Comparison of ENCODE assay signal across 7 mouse cellular contexts in genomic region chr1:180904815-180905080, GRCm38 (mm10). TPM values are rescaled to one million over a fixed set of nuclear protein-coding genes. Genes with fewer than 3 reads are reported as not detected.
DNase-seq lines count a peak whose midpoint lies in the region; ATAC-seq lines count a peak whose summit lies in the region.

No protein-coding gene starts in this region.

- peak overlapping the region; percentile 87 for H3K4me2 ChIP-seq in neural tube, embryonic 11.5 days (ENCODE audit: low read depth)
- peak overlapping the region; percentile 87 for H3K4me2 ChIP-seq in forebrain, embryonic 11.5 days (ENCODE audit: low read depth, low read length, severe bottlenecking)
- peak overlapping the region; percentile 86 for H3K4me2 ChIP-seq in liver, embryonic 11.5 days
- peak overlapping the region; percentile 66 for H3K4me2 ChIP-seq in stomach, embryonic 15.5 days

- H3K9ac ChIP-seq in neural tube, embryonic 11.5 days (ENCODE audit: low read length) = peak overlapping the region; percentile 91
- H3K9ac ChIP-seq in forebrain, embryonic 11.5 days (ENCODE audit: low read length) = peak overlapping the region; percentile 93
- H3K9ac ChIP-seq in liver, embryonic 11.5 days (ENCODE audit: low read depth, low read length) = peak overlapping the region; percentile 92
- H3K9ac ChIP-seq in stomach, embryonic 15.5 days = peak overlapping the region; percentile 64

- peak overlapping the region; percentile 90 for H3K4me3 ChIP-seq in neural tube, embryonic 11.5 days (ENCODE audit: low read depth, low read length)
- peak overlapping the region; percentile 86 for H3K4me3 ChIP-seq in forebrain, embryonic 11.5 days (ENCODE audit: low read depth, low read length)
- H3K4me3 ChIP-seq in liver, embryonic 11.5 days (ENCODE audit: low read depth, low read length) = peak overlapping the region; percentile 95
- peak overlapping the region; percentile 68 for H3K4me3 ChIP-seq in stomach, embryonic 15.5 days (replicated peaks)

- no peak for ATAC-seq in neural tube, embryonic 11.5 days (ENCODE audit: insufficient read depth, low FRiP score, low TSS enrichment)
- ATAC-seq in forebrain, embryonic 11.5 days (replicated peaks; ENCODE audit: low FRiP score) = no peak; the same call in 1 of the 2 replicates
- ATAC-seq in liver, embryonic 11.5 days (replicated peaks; ENCODE audit: low FRiP score) = no peak
- no peak for ATAC-seq in stomach, embryonic 15.5 days (ENCODE audit: insufficient read depth, low FRiP score, low read depth)

- 5% methylated on average over 5 of the region's 5 CpGs for WGBS in neural tube, embryonic 11.5 days
- WGBS in forebrain, embryonic 11.5 days = 7% methylated on average over 5 of the region's 5 CpGs
- 3% methylated on average over 5 of the region's 5 CpGs for WGBS in liver, embryonic 11.5 days
- 3% methylated on average over 5 of the region's 5 CpGs for WGBS in stomach, embryonic 15.5 days

- H3K27me3 ChIP-seq in neural tube, embryonic 11.5 days (ENCODE audit: control insufficient read depth, insufficient read depth, low read length) = no peaks in the 10 kb centered on the region
- H3K27me3 ChIP-seq in forebrain, embryonic 11.5 days (ENCODE audit: control insufficient read depth, insufficient read depth, low read length) = no peaks in the 10 kb centered on the region
- H3K27me3 ChIP-seq in liver, embryonic 11.5 days (replicated peaks; ENCODE audit: control insufficient read depth, insufficient read depth, low read length) = no peaks in the 10 kb centered on the region
- no peaks in the 10 kb centered on the region for H3K27me3 ChIP-seq in stomach, embryonic 15.5 days (replicated peaks)

- H3K9me3 ChIP-seq in neural tube, embryonic 11.5 days (ENCODE audit: control insufficient read depth, low read length) = no peaks in the 10 kb centered on the region
- H3K9me3 ChIP-seq in forebrain, embryonic 11.5 days (ENCODE audit: control insufficient read depth, low read length) = no peaks in the 10 kb centered on the region
- H3K9me3 ChIP-seq in liver, embryonic 11.5 days (ENCODE audit: control insufficient read depth, low read length) = no peaks in the 10 kb centered on the region
- H3K9me3 ChIP-seq in stomach, embryonic 15.5 days = no peaks in the 10 kb centered on the region

- H3K27ac ChIP-seq in neural tube, embryonic 11.5 days (ENCODE audit: low read depth, low read length) = 0 out of 2 replicates have a peak overlapping the region, but pooled peaks have one; percentile 6
- no peak overlapping the region for H3K27ac ChIP-seq in forebrain, embryonic 11.5 days (ENCODE audit: low read depth, low read length)
- H3K27ac ChIP-seq in liver, embryonic 11.5 days (ENCODE audit: low read depth, low read length) = peak overlapping the region; percentile 93
- H3K27ac ChIP-seq in stomach, embryonic 15.5 days = peak overlapping the region; percentile 81

- peaks cover 9% of the 10 kb centered on the region; the same call in 1 of the 2 replicates for H3K4me1 ChIP-seq in neural tube, embryonic 11.5 days (ENCODE audit: control insufficient read depth, insufficient read depth, low read length)
- peaks cover 6% of the 10 kb centered on the region; the same call in 1 of the 2 replicates for H3K4me1 ChIP-seq in forebrain, embryonic 11.5 days (replicated peaks; ENCODE audit: control insufficient read depth, insufficient read depth, low read length)
- peaks cover 33% of the 10 kb centered on the region for H3K4me1 ChIP-seq in liver, embryonic 11.5 days (replicated peaks; ENCODE audit: control insufficient read depth, insufficient read depth, low read length)
- peaks cover 19% of the 10 kb centered on the region for H3K4me1 ChIP-seq in stomach, embryonic 15.5 days

- H3K36me3 ChIP-seq in neural tube, embryonic 11.5 days (ENCODE audit: control insufficient read depth, insufficient read depth, low read length) = peaks cover 5% of the 10 kb centered on the region
- peaks cover 3% of the 10 kb centered on the region; the same call in 1 of the 2 replicates for H3K36me3 ChIP-seq in forebrain, embryonic 11.5 days (ENCODE audit: control insufficient read depth, insufficient read depth, low read length)
- peaks cover 25% of the 10 kb centered on the region for H3K36me3 ChIP-seq in liver, embryonic 11.5 days (ENCODE audit: control insufficient read depth, insufficient read depth, low read length)
- peaks cover 20% of the 10 kb centered on the region for H3K36me3 ChIP-seq in stomach, embryonic 15.5 days

- peak; percentile 39 for DNase-seq in neural tube, embryonic 11.5 days (ENCODE audit: low spot score)
- DNase-seq in neural tube, embryonic 10.5 days (ENCODE audit: extremely low spot score, low spot score) = no peak
- no peak for DNase-seq in forebrain, embryonic 11.5 days (ENCODE audit: low spot score)
- no peak for DNase-seq in liver, embryonic 11.5 days (ENCODE audit: low spot score)
- no peak for DNase-seq in cerebellum, postnatal 4 days (ENCODE audit: low spot score in 2 of 2)
- DNase-seq in kidney, postnatal 14 days = no peak

RNA-seq across cellular contexts. Expression of gene Pycr2, which starts 0.7 kb away (rescaled TPM):
- 94.7 and 113 TPM in 2 replicates for polyA plus RNA-seq in neural tube, embryonic 11.5 days (2014; fragmentation: Nextera tagmentation; extraction: Ambion mirVana)
- 111 and 121 TPM in 2 replicates for polyA plus RNA-seq in forebrain, embryonic 11.5 days (2014; fragmentation: Nextera tagmentation; extraction: Ambion mirVana)
- polyA plus RNA-seq in liver, embryonic 11.5 days (2014; fragmentation: Nextera tagmentation; extraction: Ambion mirVana) = 162 and 171 TPM in 2 replicates
- polyA plus RNA-seq in stomach, embryonic 15.5 days (2015; fragmentation: Nextera tagmentation; extraction: Ambion mirVana) = 101 and 109 TPM in 2 replicates

RNA-seq across cellular contexts. Expression of gene Lefty2, which starts 11.8 kb away (rescaled TPM):
- polyA plus RNA-seq in neural tube, embryonic 11.5 days (2014; fragmentation: Nextera tagmentation; extraction: Ambion mirVana) = not detected in 2 replicates
- not detected in 2 replicates for polyA plus RNA-seq in forebrain, embryonic 11.5 days (2014; fragmentation: Nextera tagmentation; extraction: Ambion mirVana)
- not detected in 2 replicates for polyA plus RNA-seq in liver, embryonic 11.5 days (2014; fragmentation: Nextera tagmentation; extraction: Ambion mirVana)
- polyA plus RNA-seq in stomach, embryonic 15.5 days (2015; fragmentation: Nextera tagmentation; extraction: Ambion mirVana) = not detected in 2 replicates

RNA-seq across cellular contexts. Expression of gene Lefty1, which starts 30.1 kb away (rescaled TPM):
- 0.39 and 0.41 TPM in 2 replicates for polyA plus RNA-seq in neural tube, embryonic 11.5 days (2014; fragmentation: Nextera tagmentation; extraction: Ambion mirVana)
- 0.45 and 0.51 TPM in 2 replicates for polyA plus RNA-seq in forebrain, embryonic 11.5 days (2014; fragmentation: Nextera tagmentation; extraction: Ambion mirVana)
- 7.3 and 9.5 TPM in 2 replicates for polyA plus RNA-seq in liver, embryonic 11.5 days (2014; fragmentation: Nextera tagmentation; extraction: Ambion mirVana)
- polyA plus RNA-seq in stomach, embryonic 15.5 days (2015; fragmentation: Nextera tagmentation; extraction: Ambion mirVana) = 3.2 and 3.7 TPM in 2 replicates

RNA-seq across cellular contexts. Expression of gene Tmem63a, which starts 37.4 kb away (rescaled TPM):
- 2.6 and 3.1 TPM in 2 replicates for polyA plus RNA-seq in neural tube, embryonic 11.5 days (2014; fragmentation: Nextera tagmentation; extraction: Ambion mirVana)
- polyA plus RNA-seq in forebrain, embryonic 11.5 days (2014; fragmentation: Nextera tagmentation; extraction: Ambion mirVana) = 2.7 and 3.0 TPM in 2 replicates
- 7.8 and 8.3 TPM in 2 replicates for polyA plus RNA-seq in liver, embryonic 11.5 days (2014; fragmentation: Nextera tagmentation; extraction: Ambion mirVana)
- polyA plus RNA-seq in stomach, embryonic 15.5 days (2015; fragmentation: Nextera tagmentation; extraction: Ambion mirVana) = 20.9 and 23.0 TPM in 2 replicates

RNA-seq across cellular contexts. Expression of gene Sde2, which starts 53.8 kb away (rescaled TPM):
- polyA plus RNA-seq in neural tube, embryonic 11.5 days (2014; fragmentation: Nextera tagmentation; extraction: Ambion mirVana) = 34.7 and 37.8 TPM in 2 replicates
- polyA plus RNA-seq in forebrain, embryonic 11.5 days (2014; fragmentation: Nextera tagmentation; extraction: Ambion mirVana) = 33.8 and 35.4 TPM in 2 replicates
- polyA plus RNA-seq in liver, embryonic 11.5 days (2014; fragmentation: Nextera tagmentation; extraction: Ambion mirVana) = 49.0 and 49.2 TPM in 2 replicates
- 30.7 and 34.4 TPM in 2 replicates for polyA plus RNA-seq in stomach, embryonic 15.5 days (2015; fragmentation: Nextera tagmentation; extraction: Ambion mirVana)
